8 mouse cellular contexts compared by ENCODE assay signal in the genomic region with DNA sequence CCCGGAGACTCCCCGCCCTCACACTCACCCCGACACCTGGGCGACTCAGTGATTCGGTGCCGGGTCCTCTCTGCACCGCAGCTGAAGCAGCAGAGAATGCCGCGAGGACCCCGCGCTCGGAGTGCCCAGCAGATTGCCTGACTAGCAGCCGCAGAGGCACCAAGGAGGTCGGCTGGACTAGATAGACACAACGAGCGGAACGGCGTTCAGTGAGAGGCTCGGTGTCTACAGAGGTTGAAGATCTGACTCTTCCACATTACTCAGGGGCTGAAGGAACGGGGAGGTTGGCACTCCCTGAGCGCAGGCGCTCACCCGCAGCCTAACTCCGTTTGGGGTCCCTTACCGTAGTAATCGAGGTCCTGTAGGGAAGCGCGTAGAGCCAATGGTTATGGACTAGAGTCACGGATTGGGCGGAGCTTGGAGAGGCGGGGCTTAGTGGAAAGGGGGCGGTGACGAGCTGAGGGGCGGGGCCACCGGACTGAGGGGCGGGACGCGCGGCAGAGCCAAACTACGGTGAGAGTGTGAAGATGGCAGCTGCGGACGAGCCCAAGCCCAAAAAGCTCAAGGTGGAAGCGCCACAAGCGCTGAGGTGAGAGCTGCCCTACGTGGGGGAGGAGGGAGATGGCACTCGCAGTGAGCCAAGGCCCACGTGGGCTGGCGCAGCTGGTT. TPM values are rescaled to one million over a fixed set of nuclear protein-coding genes. Genes with fewer than 3 reads are reported as not detected.
A peak's percentile ranks its signal among the peaks of the same experiment; 100 is the strongest.
DNase-seq lines count a peak whose midpoint lies in the region; ATAC-seq lines count a peak whose summit lies in the region.

A gene (minus strand): TSS at position 397 of the 669 bp plus-strand sequence.
A gene (plus strand): TSS at position 463 of the 669 bp plus-strand sequence.

- H3K9me3 ChIP-seq in hindbrain, embryonic 16.5 days (ENCODE audit: control insufficient read depth, low read length), result no peaks in the 10 kb centered on the region

- peak within 1 kb of the TSS; percentile 86 for H3K27ac ChIP-seq in hindbrain, embryonic 16.5 days (ENCODE audit: low read depth, low read length)
- peak within 1 kb of the TSS; percentile 91 for H3K27ac ChIP-seq in macrophage

- peak within 1 kb of the TSS; percentile 74 for H3K4me3 ChIP-seq in hindbrain, embryonic 16.5 days (ENCODE audit: low read length)
- peak within 1 kb of the TSS; percentile 98 for H3K4me3 ChIP-seq in macrophage (ENCODE audit: inconsistent target)

- WGBS in hindbrain, embryonic 16.5 days, result 0% methylated on average over 46 of the region's 48 CpGs
- under 1% methylated on average over 45 of the region's 48 CpGs for WGBS in macrophage (ENCODE audit: missing documents)

- H3K4me1 ChIP-seq in hindbrain, embryonic 16.5 days (ENCODE audit: control insufficient read depth, insufficient read depth, low read depth, low read length), result peaks cover 9% of the 10 kb centered on the region

- H3K36me3 ChIP-seq in hindbrain, embryonic 16.5 days (ENCODE audit: control insufficient read depth, insufficient read depth, low read length), result no peaks in the 10 kb centered on the region
- no peaks in the 10 kb centered on the region for H3K36me3 ChIP-seq in macrophage (ENCODE audit: inconsistent target)

- peak; percentile 86 for DNase-seq in WW6 (ENCODE audit: low read depth, low spot score)
- peak; percentile 78 to 95 for DNase-seq in cerebellum, postnatal 4 days (ENCODE audit: low spot score in 2 of 2)
- peak; percentile 92 for DNase-seq in gastrocnemius, adult 18-20 months (ENCODE audit: low spot score)
- DNase-seq in left cerebral cortex, adult 18-20 months (ENCODE audit: low spot score in 2 of 2), result peak; percentile 91 to 92
- DNase-seq in right cerebral cortex, adult 18-20 months, result peak; percentile 93
- peak; percentile 83 for DNase-seq in urinary bladder, postnatal 10 days (ENCODE audit: low spot score)

- peaks cover 46% of the 10 kb centered on the region for H3K79me2 ChIP-seq in macrophage (ENCODE audit: inconsistent target)

- peak; percentile 99 for ATAC-seq in hindbrain, embryonic 16.5 days

- no peaks in the 10 kb centered on the region for H3K27me3 ChIP-seq in hindbrain, embryonic 16.5 days (replicated peaks; ENCODE audit: control insufficient read depth, insufficient read depth, low read length)

- peak within 1 kb of the TSS; percentile 91 for H3K4me2 ChIP-seq in hindbrain, embryonic 16.5 days (ENCODE audit: low read length)

- H3K9ac ChIP-seq in hindbrain, embryonic 16.5 days (ENCODE audit: low read depth, low read length), result peak within 1 kb of the TSS; percentile 85

RNA-seq across cellular contexts. Expression of the first gene that starts in this region (rescaled TPM):
- 10 to 100 TPM; 32.3 to 34.3 TPM for total RNA-seq in gastrocnemius, adult 18-20 months (2021)
- 76.1 and 76.4 TPM in 2 replicates for polyA plus RNA-seq in hindbrain, embryonic 16.5 days (2015; fragmentation: Nextera tagmentation; extraction: Ambion mirVana)
- total RNA-seq in left cerebral cortex, adult 18-20 months (2021), result 10 to 100 TPM; 64.8 to 67.4 TPM
- 10 to 100 TPM; 21.9 to 59.5 (median 44.3) TPM for total RNA-seq in macrophage (2018; cell fraction: chromatin; rRNA removed)
- 10 to 100 TPM; 53.2 to 80.7 (median 62.1) TPM for total RNA-seq in macrophage (2018; cell fraction: cytosol; rRNA removed)
- total RNA-seq in macrophage (2018; cell fraction: nucleus; rRNA removed), result 10 to 100 TPM; 32.1 to 76.3 (median 47.7) TPM
- polyA plus RNA-seq in macrophage (2018), result 51.8 to 77.5 TPM (median 68.5 TPM) in 3 replicates

RNA-seq across cellular contexts. Expression of the second gene that starts in this region (rescaled TPM):
- 100 to 1,000 TPM; 106 to 111 TPM for total RNA-seq in gastrocnemius, adult 18-20 months (2021)
- polyA plus RNA-seq in hindbrain, embryonic 16.5 days (2015; fragmentation: Nextera tagmentation; extraction: Ambion mirVana), result 41.4 and 45.9 TPM in 2 replicates
- total RNA-seq in left cerebral cortex, adult 18-20 months (2021), result 10 to 100 TPM; 65.1 to 77.9 TPM
- total RNA-seq in macrophage (2018; cell fraction: chromatin; rRNA removed), result 100 to 1,000 TPM in 2 of 26 experiments, 10 to 100 TPM in 24; 19.1 to 109 (median 62.2) TPM
- 10 to 100 TPM; 22.0 to 31.7 (median 26.5) TPM for total RNA-seq in macrophage (2018; cell fraction: cytosol; rRNA removed)
- total RNA-seq in macrophage (2018; cell fraction: nucleus; rRNA removed), result 10 to 100 TPM; 20.2 to 73.5 (median 35.6) TPM
- polyA plus RNA-seq in macrophage (2018), result 23.1 to 54.9 TPM (median 40.6 TPM) in 3 replicates

Comparison
In these comparisons a context has a peak if more than half of its experiments do, and no peak if none do; other contexts are left out.
1. Peak in every context shown above with its lines: DNase-seq, ATAC-seq, H3K4me3 ChIP-seq and H3K27ac ChIP-seq.